Mouse (Mus musculus): ENCODE data around the gene Ube2v1. TPM values are rescaled to one million over a fixed set of nuclear protein-coding genes. Genes with fewer than 3 reads are reported as not detected.

Ube2v1 gene
- 100 to 1,000 TPM; 170 to 181 TPM for total RNA-seq (2021)
- long read RNA-seq, experiment 1, transcript Ube2v1-201 (3 exons, 1,586 nt) = minor isoform, 11 of 483 reads
- long read RNA-seq, experiment 1, transcript Ube2v1-202 (4 exons, 2,041 nt) = major isoform, 429 of 483 reads
- long read RNA-seq, experiment 1, transcript Ube2v1-207 (5 exons, 924 nt) = minor isoform, 28 of 483 reads
- long read RNA-seq, experiment 1, partial matches to known transcripts = 0 of 483 reads
- long read RNA-seq, experiment 1, other reads (novel, unspliced or antisense) = 12 of 483 reads
- long read RNA-seq, experiment 2, transcript Ube2v1-202 (4 exons, 2,041 nt) = major isoform, 382 of 440 reads
- long read RNA-seq, experiment 2, transcript Ube2v1-207 (5 exons, 924 nt) = minor isoform, 37 of 440 reads
- long read RNA-seq, experiment 2, partial matches to known transcripts = 4 of 440 reads
- long read RNA-seq, experiment 2, other reads (novel, unspliced or antisense) = 15 of 440 reads

DNA sequence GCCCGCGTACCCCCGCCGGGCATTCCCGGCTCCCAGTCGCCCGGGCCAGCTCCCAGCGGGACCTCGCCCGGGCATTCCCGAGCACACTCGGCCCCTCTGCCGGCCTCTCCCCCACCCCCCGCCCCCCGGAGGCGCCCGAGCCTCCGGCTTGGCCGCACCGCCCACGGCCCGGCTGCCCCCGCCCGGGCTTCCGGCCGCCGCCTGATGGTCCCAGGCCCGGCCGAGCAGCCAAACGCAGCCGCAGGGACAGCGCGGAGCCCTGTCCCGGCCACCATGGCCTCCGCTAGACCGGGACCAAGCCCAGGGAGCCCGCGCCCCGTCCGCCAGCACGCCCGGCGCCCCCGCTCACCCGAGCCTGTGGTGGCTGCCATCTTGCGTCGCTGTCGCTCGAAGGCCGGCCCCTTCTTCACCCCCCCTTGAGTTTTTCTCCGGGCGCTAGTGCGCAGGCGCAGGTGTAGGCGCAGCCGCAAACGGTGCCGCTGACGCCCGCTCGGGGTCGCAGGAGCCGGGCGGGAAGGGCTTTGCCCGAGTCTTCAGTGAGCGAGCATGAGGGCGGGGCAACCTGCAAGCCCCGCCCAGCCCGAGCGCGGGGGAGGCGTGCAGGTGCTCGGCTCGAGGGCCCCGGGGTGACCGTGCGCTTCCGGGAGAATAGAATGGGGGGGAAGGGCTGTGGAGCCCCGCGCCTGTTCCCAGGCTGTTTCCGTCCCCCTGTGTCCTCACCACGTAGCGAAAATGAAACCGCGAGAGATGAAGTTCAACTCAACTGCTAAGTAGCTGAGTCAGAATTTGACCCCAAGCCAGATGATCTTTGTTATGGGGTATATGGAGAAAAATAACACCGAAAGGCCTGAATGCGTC lies at the start of gene Ube2v1:
Gene Ube2v1 (minus strand): TSS at position 505 of the 858 bp plus-strand sequence.
- no peak for TF ChIP-seq CTCF (IDR thresholded peaks at IDR 0.05)
- H3K4me3 ChIP-seq = peak within 1 kb of the TSS; percentile 90
- intact Hi-C loops (cut with DNase I) = loop anchor here (10.0 kb wide), 1 partner anchor 567 kb away; the partner anchor contains the start of gene Znfx1
- peak within 1 kb of the TSS; percentile 99 for H3K27ac ChIP-seq
- peak; percentile 98 for DNase-seq

- H3K4me3 ChIP-seq = no peak overlapping the region
- intact Hi-C loops (cut with DNase I) = loop anchor here (1.0 to 10.0 kb wide), 2 partner anchors 39 to 334 kb away; partner anchors contain the start of gene Ripor3
- no peak overlapping the region for H3K27ac ChIP-seq
- peak; percentile 67 for DNase-seq
- peak; percentile 74 for TF ChIP-seq CTCF (IDR thresholded peaks at IDR 0.05)
These were observed 48.8 kb upstream of the Ube2v1 start for GRCm38 (mm10) chr2:167680657-167681056.

GRCm38 (mm10) chr2:167679902-167680430 lies 48.1 kb upstream of the Ube2v1 start:
- DNase-seq = peak; percentile 90
- intact Hi-C loops (cut with DNase I) = loop anchor here (1.0 to 10.0 kb wide), 3 partner anchors 39 to 335 kb away; partner anchors contain the start of gene Ripor3
- peak; percentile 91 for TF ChIP-seq CTCF (IDR thresholded peaks at IDR 0.05)
- Histone ChIP-seq H3K27ac (no peak overlapping the region), H3K4me3 (no peak overlapping the region)

DNA sequence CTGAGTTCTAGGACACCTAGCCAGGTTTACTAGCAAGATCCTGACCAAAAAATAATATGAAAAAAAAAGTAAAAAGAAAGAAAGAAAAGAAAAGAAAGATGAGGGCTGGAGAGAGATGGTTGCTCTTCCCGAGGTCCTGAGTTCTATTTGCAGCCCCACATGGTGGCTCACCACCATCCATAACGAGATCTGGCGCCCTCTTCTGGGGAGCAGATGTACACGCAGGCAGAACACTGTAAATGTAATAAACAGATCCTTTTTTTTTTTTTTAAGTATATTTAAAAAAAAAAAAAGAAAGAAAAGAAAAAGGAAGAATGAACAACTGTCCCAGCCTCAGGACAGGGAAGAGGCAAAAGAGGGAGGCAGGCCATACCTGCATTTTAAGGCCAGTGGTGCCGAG lies 46.7 kb upstream of the Ube2v1 start:
- intact Hi-C loops (cut with DNase I) = loop anchor here (2.0 kb wide), 1 partner anchor 146 kb away; no protein-coding TSS in a partner anchor
- no peak overlapping the region for H3K4me3 ChIP-seq
- no peak overlapping the region for H3K27ac ChIP-seq
- peak; percentile 5 for DNase-seq
- TF ChIP-seq CTCF (IDR thresholded peaks at IDR 0.05) = peak; percentile 58

GRCm38 (mm10) chr2:167675120-167675909 lies 43.4 kb upstream of the Ube2v1 start:
- TF ChIP-seq CTCF (IDR thresholded peaks at IDR 0.05) = peak; percentile 68
- no peak overlapping the region for H3K27ac ChIP-seq
- peak; percentile 50 for DNase-seq
- H3K4me3 ChIP-seq = no peak overlapping the region
- intact Hi-C loops (cut with DNase I) = no loop called here

- peak overlapping the region; percentile 32 for H3K4me3 ChIP-seq
- no peak for DNase-seq
- no peak for TF ChIP-seq CTCF (IDR thresholded peaks at IDR 0.05)
- peak overlapping the region; percentile 24 for H3K27ac ChIP-seq
- intact Hi-C loops (cut with DNase I) = no loop called here
These were observed 40.4 kb upstream of the Ube2v1 start for GRCm38 (mm10) chr2:167672212-167672685.

- Histone ChIP-seq H3K4me3 (no peak overlapping the region), H3K27ac (peak overlapping the region; percentile 77)
- no peak for DNase-seq
- TF ChIP-seq CTCF (IDR thresholded peaks at IDR 0.05) = no peak
- intact Hi-C loops (cut with DNase I) = no loop called here
These were observed 39.3 kb upstream of the Ube2v1 start for GRCm38 (mm10) chr2:167671101-167671633.

DNA sequence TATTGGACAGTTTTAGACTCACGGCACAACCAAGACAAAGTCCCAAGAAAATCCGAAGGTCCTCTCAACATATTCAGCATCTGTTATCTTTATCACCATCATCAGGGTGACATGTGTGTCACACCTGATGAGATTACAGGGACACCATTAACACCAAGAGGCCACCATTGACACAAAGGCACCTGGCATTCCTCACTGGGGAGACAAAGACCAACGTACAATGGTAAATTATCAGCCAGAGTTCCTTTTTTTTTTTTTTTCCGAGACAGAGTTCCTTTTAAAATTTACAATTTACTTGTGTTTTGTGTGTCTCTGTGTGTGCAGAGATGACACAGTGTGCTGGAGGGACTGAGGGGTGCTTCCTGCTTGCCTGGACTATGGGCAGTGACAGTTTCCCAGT lies 37.5 kb upstream of the Ube2v1 start:
- no peak for TF ChIP-seq CTCF (IDR thresholded peaks at IDR 0.05)
- H3K27ac ChIP-seq = no peak overlapping the region
- H3K4me3 ChIP-seq = no peak overlapping the region
- DNase-seq = no peak
- intact Hi-C loops (cut with DNase I) = no loop called here

- no peak overlapping the region for H3K4me3 ChIP-seq
- no peak overlapping the region for H3K27ac ChIP-seq
- no peak for TF ChIP-seq CTCF (IDR thresholded peaks at IDR 0.05)
- DNase-seq = no peak
- intact Hi-C loops (cut with DNase I) = no loop called here
These were observed 36.5 kb upstream of the Ube2v1 start for GRCm38 (mm10) chr2:167668426-167668825.

DNA sequence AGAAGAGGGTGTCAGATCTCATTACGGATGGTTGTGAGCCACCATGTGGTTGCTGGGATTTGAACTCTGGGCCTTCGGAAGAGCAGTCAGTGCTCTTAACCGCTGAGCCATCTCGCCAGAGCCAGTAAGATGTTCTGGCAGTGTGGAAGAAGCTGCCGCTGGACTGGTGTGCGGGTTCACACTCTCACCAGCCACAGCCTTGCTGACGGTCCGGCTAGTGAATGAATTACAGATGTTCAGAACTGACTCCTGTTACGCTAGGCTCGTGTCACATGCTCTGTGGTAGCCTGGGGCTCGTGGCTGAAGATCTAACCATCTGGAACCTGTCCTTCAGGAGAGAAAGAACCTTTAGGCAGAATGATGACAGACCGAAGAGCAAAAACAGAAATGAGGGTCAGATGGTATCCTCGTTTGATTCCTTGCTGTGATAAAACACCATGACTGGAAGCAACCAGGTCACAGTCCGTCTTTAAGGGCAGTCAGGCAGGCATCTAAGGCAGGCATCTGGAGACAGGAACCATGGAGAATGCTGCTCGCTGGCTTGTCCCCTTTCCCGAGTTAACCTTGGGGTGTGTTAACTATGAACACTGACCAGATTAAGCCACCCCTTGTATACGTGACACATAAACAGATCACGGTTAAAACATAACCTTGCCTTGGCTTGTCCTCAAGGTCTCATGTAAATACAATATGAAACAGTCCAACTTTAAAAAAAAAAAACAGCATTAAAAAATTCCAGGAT lies 34.2 kb upstream of the Ube2v1 start:
- H3K4me3 ChIP-seq = no peak overlapping the region
- no peak overlapping the region for H3K27ac ChIP-seq
- DNase-seq = no peak
- TF ChIP-seq CTCF (IDR thresholded peaks at IDR 0.05) = no peak
- intact Hi-C loops (cut with DNase I) = no loop called here

DNA sequence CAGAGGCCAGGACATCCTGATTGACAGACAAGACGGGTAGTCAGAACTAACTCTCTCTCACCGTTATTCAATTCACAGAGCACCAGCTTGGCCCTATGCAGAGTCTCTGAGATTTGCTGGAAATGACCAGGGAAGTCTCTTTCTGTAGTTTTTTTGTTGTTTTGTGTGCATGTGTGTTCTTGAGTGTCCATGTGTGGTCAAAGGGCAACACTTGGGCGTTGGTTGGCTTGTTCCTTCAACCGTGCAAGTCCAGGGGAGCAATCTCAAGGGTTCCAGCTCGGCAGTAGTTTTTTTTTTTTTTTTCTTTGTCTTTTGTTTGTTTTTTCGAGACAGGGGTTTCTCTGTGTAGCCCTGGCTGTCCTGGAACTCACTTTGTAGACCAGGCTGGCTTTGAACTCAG lies 30.8 kb upstream of the Ube2v1 start:
- no peak overlapping the region for H3K27ac ChIP-seq
- intact Hi-C loops (cut with DNase I) = loop anchor here (5.0 kb wide), 1 partner anchor 125 kb away; the partner anchor contains the start of gene Snai1
- H3K4me3 ChIP-seq = no peak overlapping the region; the same call in 1 of the 2 replicates

More for the DNA sequence above, 30.8 kb upstream of the Ube2v1 start:
- DNase-seq = no peak
- TF ChIP-seq CTCF (IDR thresholded peaks at IDR 0.05) = no peak

Measured in gastrocnemius, adult 2 months (tissue).